Mouse (Mus musculus): ENCODE results near the gene Gpha2. TPM values are rescaled to one million over a fixed set of nuclear protein-coding genes. Genes with fewer than 3 reads are reported as not detected.

Gene Gpha2
- total RNA-seq, 4 experiments from 2014 or later, result not detected

- DNase-seq (ENCODE audit: low spot score), result peak; percentile 99
Measured at GRCm38 (mm10) chr19:6241274-6242107, 15.3 kb downstream of the Gpha2 start, which contains the start of gene Atg2a. Gene Atg2a (plus strand): TSS chr19:6241668.

DNA sequence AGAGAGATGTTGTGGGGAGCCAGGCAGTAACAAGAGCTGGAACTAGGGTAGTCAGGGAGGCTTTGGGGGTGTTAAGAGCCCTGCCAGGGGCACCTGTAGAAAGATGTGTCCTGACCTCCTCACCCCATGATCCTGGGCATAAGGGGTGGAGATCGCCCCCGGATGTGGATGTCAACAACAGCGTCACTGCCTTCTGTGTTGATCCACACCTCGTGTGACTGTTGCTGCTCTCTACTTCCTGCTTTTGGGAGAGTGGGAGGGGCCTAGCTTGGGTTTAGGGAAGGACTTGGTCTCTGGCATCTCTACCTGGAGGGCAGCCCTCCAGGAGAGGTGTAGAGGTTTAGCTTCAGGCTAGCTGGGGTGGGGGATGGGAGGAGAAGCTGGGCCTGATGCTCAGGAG is 16.1 kb downstream of the Gpha2 start:
- no peak for DNase-seq (ENCODE audit: low spot score)

DNA sequence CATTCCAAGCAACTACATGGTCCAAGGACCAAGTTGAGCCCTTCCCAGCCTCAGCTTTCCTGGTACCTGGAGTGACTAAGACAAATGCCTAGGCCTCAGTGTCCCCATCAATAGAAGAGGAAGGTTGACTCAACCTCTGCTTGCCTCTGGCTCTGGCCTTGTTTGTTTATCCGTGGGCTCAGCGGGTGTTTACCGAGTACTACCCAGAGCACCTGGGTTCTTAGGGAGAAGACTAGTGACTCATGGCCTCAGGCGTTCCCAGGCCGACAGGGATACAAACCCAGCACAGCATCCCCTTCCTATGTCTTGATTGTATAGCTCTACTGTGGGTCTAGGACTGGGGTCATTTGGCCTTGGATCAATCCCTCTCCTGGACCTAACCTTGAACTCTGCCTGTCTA is 17.0 kb downstream of the Gpha2 start:
- no peak for DNase-seq (ENCODE audit: low spot score)

- DNase-seq (ENCODE audit: low spot score), result no peak
Measured at GRCm38 (mm10) chr19:6245806-6246205, 19.6 kb downstream of the Gpha2 start.

DNA sequence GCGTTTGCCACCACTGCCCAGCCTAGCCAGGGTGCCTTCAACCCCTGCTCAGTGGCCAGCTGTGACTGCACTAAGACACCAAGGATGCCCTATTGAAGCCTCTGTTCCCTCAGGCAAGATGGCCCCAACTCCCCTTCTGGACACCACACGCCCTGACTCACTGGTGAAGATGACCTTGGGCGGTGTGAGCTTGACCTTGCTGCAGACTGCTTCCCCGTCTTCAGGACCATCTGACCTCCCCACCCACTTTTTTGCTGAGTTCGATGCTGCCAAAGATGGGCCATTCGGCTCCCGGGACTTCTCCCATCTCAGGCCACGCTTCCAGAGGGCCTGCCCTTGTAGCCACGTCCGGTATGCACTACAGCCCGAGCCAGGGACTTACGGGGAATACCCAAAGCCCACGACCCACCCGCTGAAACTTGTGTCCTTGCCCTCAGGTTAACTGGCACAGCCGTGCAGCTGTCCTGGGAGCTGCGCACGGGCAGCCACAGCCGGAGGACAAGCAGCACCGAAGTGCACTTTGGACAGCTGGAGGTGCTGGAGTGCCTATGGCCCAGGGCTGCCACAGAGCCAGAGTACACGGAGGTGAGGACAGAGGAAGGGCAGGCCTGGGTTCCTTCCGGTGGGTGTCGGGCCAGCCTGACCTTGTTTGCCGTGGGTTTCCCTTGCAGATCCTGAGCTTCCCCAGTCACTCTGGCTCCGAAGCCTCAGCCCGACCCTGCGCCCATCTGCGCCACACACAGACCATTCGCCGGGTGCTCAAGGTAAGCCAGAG is 21.5 kb downstream of the Gpha2 start:
- no peak for DNase-seq (ENCODE audit: low spot score)

DNA sequence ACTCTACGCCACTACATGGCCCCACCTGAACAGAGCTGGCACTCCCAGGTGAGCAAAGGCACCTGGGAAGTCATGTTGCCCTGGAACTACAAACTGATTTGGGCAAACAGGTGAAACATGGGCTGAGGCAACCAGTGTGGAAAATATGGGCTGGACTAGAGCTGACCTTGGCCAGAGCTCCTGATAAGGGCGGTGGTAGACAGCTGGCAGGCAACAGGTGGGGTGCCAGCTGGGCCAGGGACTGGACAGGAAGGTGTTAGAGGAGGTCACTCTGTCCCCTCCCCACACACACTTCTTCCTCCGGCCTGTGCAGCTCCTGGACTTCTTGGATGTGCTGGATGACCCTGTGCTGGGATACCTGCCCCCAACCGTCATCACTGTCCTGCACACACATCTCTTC is 26.8 kb downstream of the Gpha2 start:
- DNase-seq (ENCODE audit: low spot score), result no peak

GRCm38 (mm10) chr19:6260428-6260827 is 34.2 kb downstream of the Gpha2 start:
- no peak for DNase-seq (ENCODE audit: low spot score)

DNA sequence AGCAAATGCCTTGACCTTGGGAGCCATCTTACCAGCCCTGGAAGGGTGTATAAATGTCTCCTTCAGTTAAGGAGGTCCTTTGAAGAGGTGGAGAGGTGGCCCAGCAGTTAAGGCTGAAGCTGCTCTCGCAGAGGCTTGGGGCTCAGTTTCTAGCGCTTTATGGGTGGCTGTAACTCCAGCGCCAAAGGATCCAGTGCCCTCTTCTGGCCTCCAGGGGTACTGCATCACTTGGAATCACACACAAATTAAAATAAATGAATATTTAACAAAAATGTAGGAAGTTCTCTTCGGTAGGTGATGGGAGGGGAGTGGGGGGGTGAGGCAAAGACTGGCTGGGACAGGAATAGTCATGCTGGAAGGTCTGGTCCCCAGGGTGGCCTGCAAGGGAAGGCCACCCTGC is 34.8 kb downstream of the Gpha2 start:
- DNase-seq (ENCODE audit: low spot score), result no peak

GRCm38 (mm10) chr19:6261379-6261778 is 35.2 kb downstream of the Gpha2 start:
- DNase-seq (ENCODE audit: low spot score), result no peak

DNA sequence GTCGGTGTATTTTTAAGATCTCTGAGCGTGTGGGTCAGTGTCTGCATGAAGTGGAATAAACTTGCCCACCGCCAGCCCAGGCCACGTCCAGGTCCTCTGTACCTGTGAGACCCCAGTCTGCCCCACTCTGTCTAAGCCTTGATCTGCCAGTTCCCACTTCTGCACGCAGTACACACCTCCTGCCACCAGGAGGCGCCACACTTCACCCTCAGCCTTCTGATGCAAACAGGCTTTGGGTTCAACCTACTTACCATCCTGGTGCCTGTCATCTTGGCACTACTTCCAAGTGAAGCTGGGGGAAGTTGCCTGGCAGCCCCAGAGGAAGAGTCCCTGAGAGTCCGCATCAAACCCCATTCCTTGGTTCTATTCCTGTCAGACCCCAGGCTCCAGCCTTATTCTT is 36.0 kb downstream of the Gpha2 start:
- peak; percentile 72 for DNase-seq (ENCODE audit: low spot score)

- no peak for DNase-seq (ENCODE audit: low spot score)
Measured at GRCm38 (mm10) chr19:6262839-6263433, 36.8 kb downstream of the Gpha2 start.

DNA sequence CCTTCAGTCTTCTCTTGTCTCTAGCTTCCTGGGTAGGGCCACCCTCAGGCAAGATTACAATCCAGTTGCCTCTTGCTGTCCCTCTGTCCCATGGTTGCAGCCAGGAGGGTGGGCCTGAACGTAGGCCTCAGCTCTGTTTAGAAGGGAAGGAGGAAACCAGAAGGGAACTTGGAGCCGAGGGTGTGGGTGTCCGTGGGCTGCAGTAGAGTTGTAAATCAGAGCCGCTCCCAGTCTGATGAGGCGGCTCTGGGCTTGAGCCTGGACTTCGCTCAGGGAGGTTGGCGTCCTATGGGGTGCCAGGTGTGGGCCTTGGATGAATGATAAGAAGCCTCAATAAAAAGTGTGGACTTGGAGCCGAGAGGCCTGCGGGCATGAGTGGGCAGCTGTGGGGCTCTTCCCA is 38.0 kb downstream of the Gpha2 start:
- no peak for DNase-seq (ENCODE audit: low spot score)

DNA sequence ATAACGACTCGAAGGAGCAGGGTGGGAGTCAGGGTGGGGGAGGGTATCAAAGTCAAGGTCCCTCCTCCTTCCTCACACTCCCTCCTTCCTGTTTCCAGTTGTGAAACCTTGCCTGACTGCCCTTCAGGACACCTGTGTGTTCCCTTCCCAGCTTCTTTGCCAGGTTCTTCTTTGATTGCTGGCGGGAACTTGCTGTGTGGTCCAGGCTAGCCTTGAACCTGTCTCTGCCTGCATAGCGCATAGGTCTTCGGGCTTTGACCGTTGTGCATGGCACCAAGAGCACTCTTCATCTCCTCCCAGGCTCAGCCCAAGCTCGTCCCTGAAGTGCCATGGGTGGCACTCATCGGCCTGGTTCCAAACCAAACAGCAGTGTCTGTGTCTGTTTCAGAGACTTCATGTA is 38.8 kb downstream of the Gpha2 start:
- DNase-seq (ENCODE audit: low spot score), result no peak

DNA sequence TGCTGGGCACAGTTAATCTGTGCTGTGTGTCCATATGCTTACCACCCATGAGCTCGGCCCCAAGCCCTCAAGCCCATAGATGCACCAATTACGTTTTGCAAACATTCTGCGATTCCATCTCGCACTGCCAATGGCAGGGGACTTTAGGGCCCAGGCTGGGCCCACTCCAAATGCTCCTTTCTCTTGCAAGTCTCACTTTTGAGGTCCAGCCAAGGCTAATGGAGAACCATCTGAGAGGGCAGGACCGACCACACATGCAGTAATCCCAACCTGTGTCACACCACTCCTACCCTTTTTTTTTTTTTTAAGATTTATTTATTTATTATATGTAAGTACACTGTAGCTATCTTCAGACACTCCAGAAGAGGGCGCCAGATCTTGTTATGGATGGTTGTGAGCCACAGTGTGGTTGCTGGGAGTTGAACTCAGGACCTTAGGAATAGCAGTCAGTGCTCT is 39.6 kb downstream of the Gpha2 start:
- no peak for DNase-seq (ENCODE audit: low spot score)

DNA sequence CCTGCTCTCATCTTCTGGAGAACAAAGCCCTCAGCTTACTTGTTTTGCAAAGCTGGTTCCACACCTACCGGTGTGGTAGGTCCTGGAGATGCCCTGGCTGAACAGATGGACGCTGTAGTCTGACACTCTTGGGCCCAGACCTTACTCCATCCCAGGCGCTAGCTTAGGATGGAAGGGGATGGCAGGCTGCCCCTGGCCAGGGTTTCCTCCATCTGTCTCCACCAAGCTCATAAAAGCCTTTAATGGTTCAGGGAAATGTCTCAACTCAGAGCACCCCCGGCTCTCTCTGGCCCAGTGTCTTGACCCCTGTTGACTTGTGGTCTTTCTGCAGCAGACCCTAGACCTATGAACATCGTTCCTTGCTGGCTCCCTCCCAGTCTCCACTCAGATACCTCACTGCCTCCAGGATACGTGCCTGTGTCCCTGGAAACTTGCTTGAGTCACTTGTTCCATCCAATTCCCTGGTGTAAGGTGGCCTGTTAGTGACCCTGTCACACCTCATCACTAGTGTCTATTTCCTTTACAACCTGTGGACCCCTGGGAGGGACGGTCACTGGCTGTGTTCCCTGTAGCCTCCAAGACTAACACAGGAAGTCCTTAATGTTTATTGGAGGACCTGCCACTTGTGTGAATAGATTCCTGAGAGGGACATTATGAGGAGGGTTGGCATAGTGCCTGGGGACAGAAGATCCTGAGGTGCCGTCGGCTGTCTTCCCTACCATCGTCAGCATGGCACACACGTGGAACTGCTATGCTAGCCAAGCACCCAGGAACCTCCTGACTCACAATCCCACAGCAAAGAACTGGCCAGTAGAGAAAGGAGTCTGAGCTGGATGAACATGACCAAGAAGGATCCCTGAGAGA is 41.4 kb downstream of the Gpha2 start:
- peak; percentile 74 for DNase-seq (ENCODE audit: low spot score)

DNA sequence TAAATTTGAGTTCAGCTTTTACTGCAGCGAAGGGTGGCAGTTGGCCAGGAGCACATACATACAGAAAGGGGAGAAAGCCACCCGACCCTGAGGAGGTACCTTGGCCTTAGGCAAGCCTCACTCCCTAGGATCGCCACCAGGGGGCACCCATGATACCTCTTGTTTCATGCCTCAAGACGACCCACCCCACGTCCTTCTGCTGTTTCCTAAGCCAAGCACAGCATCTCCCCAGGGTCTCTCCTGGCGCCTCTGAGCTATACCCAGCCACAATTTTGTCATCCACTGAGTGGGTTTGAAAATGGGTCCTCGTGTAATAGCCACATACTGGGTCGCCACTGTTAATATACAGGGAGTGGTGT is 42.0 kb downstream of the Gpha2 start:
- peak; percentile 90 for DNase-seq (ENCODE audit: low spot score)

- no peak for DNase-seq (ENCODE audit: low spot score)
Measured at GRCm38 (mm10) chr19:6268670-6269132, 42.5 kb downstream of the Gpha2 start.

- DNase-seq (ENCODE audit: low spot score), result no peak
Measured at GRCm38 (mm10) chr19:6269798-6270475, 43.8 kb downstream of the Gpha2 start.

DNA sequence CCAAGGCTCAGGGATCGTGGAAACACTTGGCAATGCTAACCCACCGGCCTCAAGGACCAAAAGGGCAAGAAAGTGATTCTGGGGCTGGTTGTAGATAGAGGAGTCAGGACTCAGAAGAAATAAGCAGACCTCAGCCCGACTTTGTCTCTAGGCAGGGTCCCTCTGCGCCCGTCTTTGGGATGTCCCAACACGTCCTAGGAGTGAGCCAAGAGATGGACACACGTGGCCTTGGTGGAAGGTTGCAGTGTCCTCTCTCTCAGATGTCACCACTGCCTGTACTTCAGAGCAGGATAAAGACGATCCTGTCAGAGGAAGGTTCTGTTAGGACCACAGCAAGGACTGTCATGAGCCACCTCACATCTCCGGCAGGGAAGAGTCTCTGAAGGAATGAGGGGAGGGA is 44.5 kb downstream of the Gpha2 start:
- no peak for DNase-seq (ENCODE audit: low spot score)

DNA sequence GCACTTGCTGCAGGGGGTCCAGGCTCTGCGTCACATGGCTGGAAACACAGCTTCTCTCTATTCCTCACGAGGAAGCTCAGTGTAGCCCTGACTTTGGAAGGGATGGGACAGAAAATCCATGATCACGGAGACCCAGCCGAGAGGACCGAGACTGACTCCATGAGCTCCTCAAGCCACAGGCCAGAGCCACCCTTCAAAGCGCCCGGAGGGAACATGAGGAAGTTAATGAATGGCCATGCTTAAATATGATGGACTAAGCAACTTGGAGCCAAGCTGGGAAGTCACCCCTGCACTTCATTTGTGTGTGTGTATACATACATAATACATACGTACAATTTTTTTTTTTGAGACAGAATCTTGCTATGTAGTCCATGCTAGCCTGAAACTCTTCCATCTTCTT is 45.0 kb downstream of the Gpha2 start:
- DNase-seq (ENCODE audit: low spot score), result no peak

DNA sequence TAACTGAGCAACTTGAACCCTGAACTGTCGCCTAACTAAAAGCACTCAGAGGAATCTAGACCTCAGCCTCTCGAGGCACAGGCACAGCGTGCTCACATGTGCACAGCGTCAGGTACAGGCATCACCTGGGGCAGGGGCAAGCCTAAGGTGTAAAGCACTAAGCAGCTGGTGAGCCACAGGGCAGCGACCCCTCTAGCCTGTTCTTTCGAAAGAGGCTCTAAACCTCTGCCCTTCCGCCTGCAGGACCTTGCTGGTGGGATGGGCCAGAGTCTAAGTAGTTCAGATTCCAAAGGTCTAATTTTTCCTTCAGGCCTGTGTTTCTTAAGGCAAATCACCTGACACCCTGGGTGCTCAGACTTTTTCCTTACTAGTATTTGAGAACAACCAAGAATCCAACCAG is 45.9 kb downstream of the Gpha2 start:
- DNase-seq (ENCODE audit: low spot score), result no peak
